Mouse (Mus musculus) hindbrain, embryonic 12.5 days (tissue): ENCODE measurements around the gene Sdk1. TPM values are rescaled to one million over a fixed set of nuclear protein-coding genes. Genes with fewer than 3 reads are reported as not detected.
A peak's percentile ranks its signal among the peaks of the same experiment; 100 is the strongest.

Source experiments
- ATAC-seq: fragments of 200-750 bp; cut with Nextera tagmentation; 2 replicates; pipeline ENCODE4 v1.8.0; 2017; ENCODE audit warnings: moderate TSS enrichment; ENCODE audit not compliant: low FRiP score
- H3K27ac ChIP-seq: fragments of 300-500 bp; sonication (generic); 2 replicates; pipeline ENCODE4 v1.5.1; 2016; ENCODE audit warnings: mild to moderate bottlenecking
- H3K27me3 ChIP-seq: fragments of 300-500 bp; sonication (generic); 2 replicates; pipeline ENCODE4 v1.6.1; 2016; ENCODE audit warnings: mild to moderate bottlenecking
- H3K36me3 ChIP-seq: fragments of 300-500 bp; sonication (generic); 2 replicates; pipeline ENCODE4 v1.6.1; 2016; ENCODE audit warnings: mild to moderate bottlenecking
- H3K4me1 ChIP-seq: fragments of 300-500 bp; sonication (generic); 2 replicates; pipeline ENCODE4 v1.6.1; 2016
- H3K4me2 ChIP-seq: fragments of 300-500 bp; sonication (generic); replicated peaks from 2 replicates; pipeline ENCODE4 v1.6.1; 2016; ENCODE audit warnings: mild to moderate bottlenecking
- H3K4me3 ChIP-seq: fragments of 300-500 bp; sonication (generic); 2 replicates; pipeline ENCODE4 v1.5.1; 2016; ENCODE audit warnings: mild to moderate bottlenecking
- H3K9ac ChIP-seq: fragments of 300-500 bp; sonication (generic); 2 replicates; pipeline ENCODE4 v1.6.1; 2016; ENCODE audit warnings: mild to moderate bottlenecking, moderate library complexity
- H3K9me3 ChIP-seq: fragments of 300-500 bp; sonication (generic); replicated peaks from 2 replicates; pipeline ENCODE4 v1.6.1; 2016; ENCODE audit warnings: mild to moderate bottlenecking
- WGBS: fragments of 180-500 bp; shearing (Covaris S2); methylation state at CpG from one replicate; pipeline ENCODE4 v1.1.7; 2016; 5-methylcytosine and 5-hydroxymethylcytosine counted together
- polyA plus RNA-seq: library from polyadenylated mRNA; unstranded; fragments of >200 nt; fragmentation: Nextera tagmentation; extraction: Ambion mirVana; gene quantifications from 2 replicates; pipeline ENCODE4 v1.2.1, GENCODE M21; 2016

Sdk1 gene
- polyA plus RNA-seq, 1 experiment from 2014 or later: 3.5 TPM

GRCm38 (mm10) chr5:142228957-142229810, 987.9 kb downstream of the Sdk1 start:
- no peaks in the 10 kb centered on the region for H3K9me3 ChIP-seq
- no peaks in the 10 kb centered on the region for H3K4me1 ChIP-seq
- H3K9ac ChIP-seq: no peak overlapping the region
- WGBS: 63% methylated on average over 18 of the region's 18 CpGs
- ATAC-seq: 0 out of 2 replicates have a peak, but pooled peaks have one; percentile 35
- H3K27me3 ChIP-seq: no peaks in the 10 kb centered on the region; the same call in 1 of the 2 replicates
- no peak overlapping the region for H3K4me3 ChIP-seq
- H3K36me3 ChIP-seq: no peaks in the 10 kb centered on the region
- peak overlapping the region; percentile 2 for H3K27ac ChIP-seq
- no peak overlapping the region for H3K4me2 ChIP-seq

- Histone ChIP-seq H3K4me3 (no peak overlapping the region), H3K27ac (peak overlapping the region; percentile 2; the same call in 1 of the 2 replicates), H3K4me2 (no peak overlapping the region), H3K9me3 (no peaks in the 10 kb centered on the region), H3K9ac (no peak overlapping the region), H3K36me3 (no peaks in the 10 kb centered on the region), H3K4me1 (no peaks in the 10 kb centered on the region), H3K27me3 (no peaks in the 10 kb centered on the region; the same call in 1 of the 2 replicates)
- no peak for ATAC-seq
- WGBS: 82% methylated on average over 8 of the region's 8 CpGs
Measured at GRCm38 (mm10) chr5:142229811-142230205, 988.5 kb downstream of the Sdk1 start.

GRCm38 (mm10) chr5:142240288-142240687, 999.0 kb downstream of the Sdk1 start:
- no peak overlapping the region for H3K4me3 ChIP-seq
- 89% methylated on average over 6 of the region's 6 CpGs for WGBS

GRCm38 (mm10) chr5:142242597-142242996, 1001.3 kb downstream of the Sdk1 start:
- peaks cover 4% of the 10 kb centered on the region for H3K9me3 ChIP-seq
- WGBS: 58% methylated on average over 3 of the region's 3 CpGs

More at GRCm38 (mm10) chr5:142240288-142240687, 999.0 kb downstream of the Sdk1 start:
- H3K9me3 ChIP-seq: no peaks in the 10 kb centered on the region; the same call in 1 of the 2 replicates
- H3K27ac ChIP-seq: no peak overlapping the region
- no peak overlapping the region for H3K9ac ChIP-seq
- no peaks in the 10 kb centered on the region for H3K27me3 ChIP-seq
- H3K4me2 ChIP-seq: no peak overlapping the region
- ATAC-seq: no peak
- H3K4me1 ChIP-seq: no peaks in the 10 kb centered on the region
- H3K36me3 ChIP-seq: no peaks in the 10 kb centered on the region

GRCm38 (mm10) chr5:142243069-142243468, 1001.8 kb downstream of the Sdk1 start:
- Histone ChIP-seq H3K4me2 (no peak overlapping the region), H3K9ac (no peak overlapping the region), H3K9me3 (peaks cover 4% of the 10 kb centered on the region), H3K27ac (no peak overlapping the region), H3K4me3 (no peak overlapping the region), H3K4me1 (no peaks in the 10 kb centered on the region), H3K27me3 (no peaks in the 10 kb centered on the region), H3K36me3 (no peaks in the 10 kb centered on the region)
- 80% methylated on average over 2 of the region's 2 CpGs for WGBS
- ATAC-seq: no peak

More at GRCm38 (mm10) chr5:142242597-142242996, 1001.3 kb downstream of the Sdk1 start:
- ATAC-seq: no peak
- Histone ChIP-seq H3K4me1 (no peaks in the 10 kb centered on the region), H3K4me2 (no peak overlapping the region), H3K27ac (no peak overlapping the region), H3K4me3 (no peak overlapping the region), H3K36me3 (no peaks in the 10 kb centered on the region), H3K27me3 (no peaks in the 10 kb centered on the region), H3K9ac (no peak overlapping the region)

- WGBS: 72% methylated on average over 6 of the region's 6 CpGs
- ATAC-seq: no peak
- no peaks in the 10 kb centered on the region for H3K4me1 ChIP-seq
Measured at GRCm38 (mm10) chr5:142256231-142256630, 1014.9 kb downstream of the Sdk1 start.

GRCm38 (mm10) chr5:142258716-142259115, 1017.4 kb downstream of the Sdk1 start:
- no peak for ATAC-seq
- H3K9me3 ChIP-seq: no peaks in the 10 kb centered on the region; the same call in 1 of the 2 replicates
- no peaks in the 10 kb centered on the region for H3K36me3 ChIP-seq
- no peak overlapping the region for H3K9ac ChIP-seq
- no peaks in the 10 kb centered on the region for H3K4me1 ChIP-seq
- no peak overlapping the region for H3K27ac ChIP-seq
- no peak overlapping the region for H3K4me2 ChIP-seq
- no peak overlapping the region for H3K4me3 ChIP-seq
- H3K27me3 ChIP-seq: peaks cover 2% of the 10 kb centered on the region; the same call in 1 of the 2 replicates
- 90% methylated on average over 7 of the region's 7 CpGs for WGBS

More at GRCm38 (mm10) chr5:142256231-142256630, 1014.9 kb downstream of the Sdk1 start:
- H3K9ac ChIP-seq: no peak overlapping the region
- peaks cover 2% of the 10 kb centered on the region; the same call in 1 of the 2 replicates for H3K27me3 ChIP-seq
- H3K4me3 ChIP-seq: no peak overlapping the region
- no peak overlapping the region for H3K4me2 ChIP-seq
- no peaks in the 10 kb centered on the region; the same call in 1 of the 2 replicates for H3K9me3 ChIP-seq
- no peak overlapping the region for H3K27ac ChIP-seq
- H3K36me3 ChIP-seq: no peaks in the 10 kb centered on the region

- H3K9ac ChIP-seq: no peak overlapping the region
- peaks cover 2% of the 10 kb centered on the region; the same call in 1 of the 2 replicates for H3K27me3 ChIP-seq
- H3K4me3 ChIP-seq: no peak overlapping the region
- peaks cover 7% of the 10 kb centered on the region; the same call in 1 of the 2 replicates for H3K9me3 ChIP-seq
- no peak overlapping the region for H3K27ac ChIP-seq
- no peaks in the 10 kb centered on the region for H3K4me1 ChIP-seq
- WGBS: 34% methylated on average over 6 of the region's 6 CpGs
- H3K36me3 ChIP-seq: no peaks in the 10 kb centered on the region
- no peak overlapping the region for H3K4me2 ChIP-seq
- no peak for ATAC-seq
Measured at GRCm38 (mm10) chr5:142262060-142262459, 1020.8 kb downstream of the Sdk1 start.

Other genes starting within 250 kb of the Sdk1 start
- gene Card11, start 240.9 kb upstream of the Sdk1 start, polyA plus RNA-seq: not detected in 2 replicates